Mouse (Mus musculus) lung, adult 2 months (tissue): Measurements from ENCODE around the gene Scg5.

Experiments used
- CTCF ChIP-seq: fragments of 200-500 bp; IDR thresholded peaks from 2 replicates; pipeline ENCODE4 v1.5.1; 2011; ENCODE audit warnings: mild to moderate bottlenecking, low read length, control low read depth; ENCODE audit not compliant: insufficient read depth
- POLR2A ChIP-seq: fragments of 200-500 bp; IDR thresholded peaks from 2 replicates; pipeline ENCODE4 v1.6.1; 2011; ENCODE audit warnings: low read depth, mild to moderate bottlenecking, control low read depth, low read length, borderline replicate concordance; ENCODE audit errors: extremely low read depth

- TF ChIP-seq CTCF: no peak
- TF ChIP-seq POLR2A: no peak
These were observed 41.0 kb downstream of the Scg5 start for GRCm38 (mm10) chr2:113787882-113788281.
